Mouse (Mus musculus) liver, embryonic 11.5 days (tissue): ENCODE results near the gene Gtf2a2. TPM values are rescaled to one million over a fixed set of nuclear protein-coding genes. Genes with fewer than 3 reads are reported as not detected.

Source experiments
- ATAC-seq: fragments of 200-750 bp; cut with Nextera tagmentation; replicated peaks from 2 replicates; pipeline ENCODE4 v1.8.0; 2017; ENCODE audit warnings: moderate number of reproducible peaks, mild to moderate bottlenecking, moderate TSS enrichment, moderate library complexity; ENCODE audit not compliant: low FRiP score
- DNase-seq: peaks from one replicate; pipeline ENCODE4 v3.0.0-alpha.2; 2017; ENCODE audit warnings: low spot score
- H3K27ac ChIP-seq: fragments of 300-500 bp; sonication (generic); 2 replicates; pipeline ENCODE4 v1.5.1; 2014; ENCODE audit warnings: mild to moderate bottlenecking, low read depth, low read length, control low read depth
- H3K27me3 ChIP-seq: fragments of 300-500 bp; sonication (generic); replicated peaks from 2 replicates; pipeline ENCODE4 v1.6.1; 2014; ENCODE audit warnings: low read length, mixed read lengths; ENCODE audit not compliant: control insufficient read depth, insufficient read depth
- H3K36me3 ChIP-seq: fragments of 300-500 bp; sonication (generic); 2 replicates; pipeline ENCODE4 v1.6.1; 2014; ENCODE audit warnings: mild to moderate bottlenecking, low read length, moderate library complexity, mixed read lengths; ENCODE audit not compliant: control insufficient read depth, insufficient read depth
- H3K4me1 ChIP-seq: fragments of 300-500 bp; sonication (generic); replicated peaks from 2 replicates; pipeline ENCODE4 v1.6.1; 2014; ENCODE audit warnings: low read length, mixed read lengths; ENCODE audit not compliant: control insufficient read depth, insufficient read depth
- H3K4me2 ChIP-seq: fragments of 300-500 bp; sonication (generic); 2 replicates; pipeline ENCODE4 v1.6.1; 2014; ENCODE audit warnings: mild to moderate bottlenecking, control low read depth, moderate library complexity
- H3K4me3 ChIP-seq: fragments of 300-500 bp; sonication (generic); 2 replicates; pipeline ENCODE4 v1.5.1; 2014; ENCODE audit warnings: low read depth, low read length, control low read depth
- H3K9ac ChIP-seq: fragments of 300-500 bp; sonication (generic); 2 replicates; pipeline ENCODE4 v1.6.1; 2014; ENCODE audit warnings: low read depth, low read length, control low read depth
- H3K9me3 ChIP-seq: fragments of 300-500 bp; sonication (generic); 2 replicates; pipeline ENCODE4 v1.6.1; 2016; ENCODE audit warnings: low read length, inconsistent platforms, mixed read lengths; ENCODE audit not compliant: control insufficient read depth
- WGBS: fragments of 180-500 bp; shearing (Covaris S2); extraction: QIAGEN DNeasy Blood & Tissue Kit; methylation state at CpG from one replicate; pipeline ENCODE4 v1.1.7; 2014; 5-methylcytosine and 5-hydroxymethylcytosine counted together
- polyA plus RNA-seq: library from polyadenylated mRNA; unstranded; fragments of >200 nt; fragmentation: Nextera tagmentation; extraction: Ambion mirVana; gene quantifications from 2 replicates; pipeline ENCODE4 v1.2.1, GENCODE M21; 2014

The Gtf2a2 gene
- polyA plus RNA-seq, 1 experiment from 2014 or later: 249 TPM

GRCm38 (mm10) chr9:70042137-70042536, 29.8 kb downstream of the Gtf2a2 start:
- H3K9ac ChIP-seq: no peak overlapping the region
- H3K4me3 ChIP-seq: no peak overlapping the region
- ATAC-seq (no peak), DNase-seq (no peak)
- no peaks in the 10 kb centered on the region for H3K9me3 ChIP-seq
- WGBS: 88% methylated on average over 4 of the region's 4 CpGs
- H3K36me3 ChIP-seq: no peaks in the 10 kb centered on the region
- H3K4me2 ChIP-seq: no peak overlapping the region
- H3K27me3 ChIP-seq: no peaks in the 10 kb centered on the region
- H3K27ac ChIP-seq: no peak overlapping the region
- H3K4me1 ChIP-seq: peaks cover 28% of the 10 kb centered on the region

DNA sequence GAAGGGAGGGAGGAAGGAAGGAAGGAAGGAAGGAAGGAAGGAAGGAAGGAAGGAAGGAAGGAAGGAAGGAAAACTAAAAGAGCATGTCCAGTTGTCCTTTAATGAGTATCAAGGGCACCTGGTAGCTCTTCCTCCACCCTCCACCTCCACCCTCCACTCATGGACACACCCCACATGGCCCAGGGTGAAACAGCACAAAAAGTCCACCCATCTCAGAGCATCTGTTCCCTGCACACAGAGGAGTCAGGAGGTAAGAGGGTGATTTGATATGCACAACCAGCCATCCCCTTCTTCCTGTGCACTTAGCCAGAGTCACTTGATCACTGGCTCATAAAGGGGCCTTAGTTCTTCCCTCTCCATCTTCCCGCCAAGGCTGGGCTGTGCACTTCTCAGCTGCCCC, 30.6 kb downstream of the Gtf2a2 start:
- H3K4me1 ChIP-seq: peaks cover 28% of the 10 kb centered on the region
- ATAC-seq: 0 out of 2 replicates have a peak, but pooled peaks have one; percentile 48
- H3K27ac ChIP-seq: no peak overlapping the region
- no peak for DNase-seq
- no peak overlapping the region for H3K9ac ChIP-seq
- no peak overlapping the region for H3K4me2 ChIP-seq
- no peak overlapping the region for H3K4me3 ChIP-seq
- no peaks in the 10 kb centered on the region for H3K9me3 ChIP-seq
- 76% methylated on average over 1 of the region's 1 CpGs for WGBS
- no peaks in the 10 kb centered on the region for H3K36me3 ChIP-seq
- H3K27me3 ChIP-seq: no peaks in the 10 kb centered on the region

DNA sequence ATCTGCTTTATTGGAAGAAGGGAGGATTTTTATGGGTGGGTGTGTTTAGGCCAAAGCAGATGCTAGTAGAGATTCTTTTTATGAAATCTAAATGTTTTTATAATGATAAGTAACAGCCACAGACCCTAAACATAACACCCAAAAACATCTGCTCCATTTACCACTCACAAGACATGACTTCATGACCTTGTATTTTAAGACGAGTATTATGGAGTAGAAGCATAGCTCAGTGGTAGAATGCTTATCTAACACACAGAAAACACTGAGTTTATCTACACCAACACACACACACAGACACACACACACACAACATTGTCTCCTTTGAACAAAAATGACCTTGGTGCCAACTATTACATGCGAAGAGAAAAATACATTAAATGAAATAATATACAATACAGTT, 32.5 kb downstream of the Gtf2a2 start:
- peak overlapping the region; percentile 51 for H3K27ac ChIP-seq
- H3K4me2 ChIP-seq: peak overlapping the region; percentile 12; the same call in 1 of the 2 replicates
- ATAC-seq: peak; percentile 81
- 43% methylated on average over 2 of the region's 2 CpGs for WGBS
- H3K36me3 ChIP-seq: no peaks in the 10 kb centered on the region
- no peak overlapping the region for H3K4me3 ChIP-seq
- H3K27me3 ChIP-seq: no peaks in the 10 kb centered on the region
- H3K9me3 ChIP-seq: no peaks in the 10 kb centered on the region
- H3K9ac ChIP-seq: no peak overlapping the region
- no peak for DNase-seq
- peaks cover 28% of the 10 kb centered on the region for H3K4me1 ChIP-seq

DNA sequence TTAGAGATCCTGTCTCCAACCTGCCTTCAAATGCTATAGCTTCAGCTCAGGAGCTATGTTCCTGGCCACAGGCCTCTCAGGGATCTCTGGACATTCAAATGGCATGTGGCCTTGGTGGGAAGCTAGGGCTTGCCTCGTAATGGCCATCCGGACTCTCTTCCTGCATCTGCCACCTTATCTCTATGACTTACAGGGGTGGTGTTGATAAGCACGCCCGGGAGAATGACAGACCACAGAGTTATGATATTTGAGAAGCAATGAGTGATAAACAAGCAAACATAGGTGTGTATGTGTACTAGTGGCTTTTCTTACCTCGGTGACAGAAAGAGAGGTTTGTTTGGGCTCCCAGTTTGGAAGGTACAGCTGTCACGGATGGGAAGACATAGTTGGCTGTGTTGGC, 33.9 kb downstream of the Gtf2a2 start:
- no peaks in the 10 kb centered on the region for H3K27me3 ChIP-seq
- H3K27ac ChIP-seq: no peak overlapping the region
- no peaks in the 10 kb centered on the region for H3K36me3 ChIP-seq
- whole genome bisulfite sequencing: 37% methylated on average over 6 of the region's 6 CpGs
- H3K4me3 ChIP-seq: no peak overlapping the region
- H3K4me1 ChIP-seq: peaks cover 28% of the 10 kb centered on the region
- ATAC-seq (peak; percentile 78), DNase-seq (no peak)
- H3K9me3 ChIP-seq: no peaks in the 10 kb centered on the region
- no peak overlapping the region for H3K9ac ChIP-seq
- peak overlapping the region; percentile 27 for H3K4me2 ChIP-seq

GRCm38 (mm10) chr9:70047839-70048238, 35.5 kb downstream of the Gtf2a2 start:
- ATAC-seq (no peak), DNase-seq (no peak)
- Histone ChIP-seq H3K9me3 (no peaks in the 10 kb centered on the region), H3K4me1 (peaks cover 28% of the 10 kb centered on the region), H3K9ac (no peak overlapping the region), H3K27me3 (no peaks in the 10 kb centered on the region), H3K4me2 (no peak overlapping the region), H3K27ac (no peak overlapping the region), H3K36me3 (no peaks in the 10 kb centered on the region), H3K4me3 (no peak overlapping the region)
- 62% methylated on average over 3 of the region's 3 CpGs for WGBS

- 61% methylated on average over 5 of the region's 5 CpGs for WGBS
- H3K4me3 ChIP-seq: no peak overlapping the region
- H3K4me2 ChIP-seq: no peak overlapping the region
- H3K9ac ChIP-seq: no peak overlapping the region
- H3K36me3 ChIP-seq: no peaks in the 10 kb centered on the region
- no peak for DNase-seq
- no peaks in the 10 kb centered on the region for H3K9me3 ChIP-seq
- H3K4me1 ChIP-seq: peaks cover 28% of the 10 kb centered on the region
- no peak for ATAC-seq
- no peak overlapping the region for H3K27ac ChIP-seq
- no peaks in the 10 kb centered on the region for H3K27me3 ChIP-seq
Measured at GRCm38 (mm10) chr9:70048280-70048679, 35.9 kb downstream of the Gtf2a2 start.

DNA sequence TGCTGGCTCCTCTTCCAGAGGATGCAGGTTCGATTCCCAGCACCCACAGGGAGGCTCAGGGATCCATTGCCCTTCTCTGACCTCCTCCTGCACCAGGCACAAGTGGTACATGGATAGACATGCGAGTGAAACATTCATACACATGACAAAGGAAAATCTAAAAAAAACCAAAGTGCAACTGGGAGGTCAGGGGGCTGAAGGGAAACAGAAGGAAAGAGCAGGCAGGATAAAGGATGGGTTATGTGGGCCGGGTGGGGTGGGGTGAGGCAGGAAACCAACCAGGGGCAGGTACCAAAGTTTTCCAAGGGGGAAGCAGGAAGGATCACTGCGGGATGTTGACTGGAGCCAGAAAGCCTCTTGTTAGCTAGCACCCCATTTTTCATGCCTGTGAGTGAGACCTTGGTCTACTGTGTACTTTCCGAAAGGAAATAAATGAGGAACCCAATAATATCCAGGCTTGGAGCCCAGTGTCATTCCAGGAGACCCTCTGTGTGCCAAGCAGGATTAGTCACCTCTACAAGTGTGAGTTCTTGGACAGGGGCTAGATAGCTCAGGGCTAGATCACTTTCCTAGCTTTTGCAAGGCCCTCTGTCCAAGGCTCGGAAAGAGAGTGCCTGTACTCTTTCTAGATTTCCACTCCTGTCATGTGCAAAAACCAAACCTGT, 36.5 kb downstream of the Gtf2a2 start:
- no peak overlapping the region for H3K4me3 ChIP-seq
- ATAC-seq (no peak), DNase-seq (no peak)
- H3K4me2 ChIP-seq: no peak overlapping the region
- H3K4me1 ChIP-seq: peaks cover 26% of the 10 kb centered on the region
- no peaks in the 10 kb centered on the region for H3K27me3 ChIP-seq
- H3K9me3 ChIP-seq: no peaks in the 10 kb centered on the region
- WGBS: 53% methylated on average over 6 of the region's 6 CpGs
- no peak overlapping the region for H3K27ac ChIP-seq
- H3K36me3 ChIP-seq: no peaks in the 10 kb centered on the region
- no peak overlapping the region for H3K9ac ChIP-seq

DNA sequence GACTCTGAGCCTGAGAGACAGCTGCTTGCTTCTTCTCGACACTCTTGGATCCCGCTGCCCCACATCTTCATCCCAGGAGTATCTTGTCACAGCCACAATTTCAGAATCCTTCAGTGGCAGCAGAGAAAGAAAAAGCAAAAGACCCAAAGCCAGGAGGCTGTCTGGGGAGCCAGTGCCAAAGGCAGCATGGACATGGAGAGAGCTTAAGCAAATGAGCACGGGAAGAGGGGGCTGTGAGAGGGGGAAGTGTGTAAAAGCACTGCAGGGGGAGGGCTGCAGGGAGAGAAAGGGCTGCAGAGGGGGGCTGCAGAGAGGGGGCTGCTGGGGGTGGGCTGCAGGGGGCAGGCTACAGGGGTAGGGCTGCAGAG, 37.0 kb downstream of the Gtf2a2 start:
- no peak overlapping the region for H3K9ac ChIP-seq
- H3K4me3 ChIP-seq: no peak overlapping the region
- H3K4me2 ChIP-seq: no peak overlapping the region
- H3K27me3 ChIP-seq: no peaks in the 10 kb centered on the region
- H3K4me1 ChIP-seq: peaks cover 23% of the 10 kb centered on the region
- no peak for ATAC-seq
- 43% methylated on average over 3 of the region's 3 CpGs for WGBS
- H3K36me3 ChIP-seq: no peaks in the 10 kb centered on the region
- no peak overlapping the region for H3K27ac ChIP-seq
- no peak for DNase-seq
- H3K9me3 ChIP-seq: no peaks in the 10 kb centered on the region

- Histone ChIP-seq H3K36me3 (no peaks in the 10 kb centered on the region), H3K9me3 (no peaks in the 10 kb centered on the region), H3K27me3 (no peaks in the 10 kb centered on the region), H3K27ac (no peak overlapping the region), H3K4me3 (no peak overlapping the region), H3K9ac (no peak overlapping the region), H3K4me1 (peaks cover 19% of the 10 kb centered on the region), H3K4me2 (no peak overlapping the region)
- DNase-seq (no peak), ATAC-seq (no peak)
- WGBS: 40% methylated on average over 8 of the region's 8 CpGs
Measured at GRCm38 (mm10) chr9:70049839-70050238, 37.5 kb downstream of the Gtf2a2 start.
